Mouse (Mus musculus): ENCODE results near the gene Slc35d2.

Slc35d2 gene

GRCm38 (mm10) chr13:64128858-64129615 is at the start of gene Slc35d2:
Slc35d2 (minus strand) TSS chr13:64129368.
- DNase-seq (ENCODE audit: extremely low spot score, low read depth, low spot score), result no peak

GRCm38 (mm10) chr13:64178000-64178399 is 48.8 kb upstream of the Slc35d2 start:
- no peak for DNase-seq (ENCODE audit: extremely low spot score, low read depth, low spot score)

GRCm38 (mm10) chr13:64169746-64170145 is 40.6 kb upstream of the Slc35d2 start:
- DNase-seq (ENCODE audit: extremely low spot score, low read depth, low spot score), result no peak

GRCm38 (mm10) chr13:64163147-64163715 is 34.1 kb upstream of the Slc35d2 start:
- no peak for DNase-seq (ENCODE audit: extremely low spot score, low read depth, low spot score)

GRCm38 (mm10) chr13:64162626-64163025 is 33.5 kb upstream of the Slc35d2 start:
- DNase-seq (ENCODE audit: extremely low spot score, low read depth, low spot score), result no peak

DNA sequence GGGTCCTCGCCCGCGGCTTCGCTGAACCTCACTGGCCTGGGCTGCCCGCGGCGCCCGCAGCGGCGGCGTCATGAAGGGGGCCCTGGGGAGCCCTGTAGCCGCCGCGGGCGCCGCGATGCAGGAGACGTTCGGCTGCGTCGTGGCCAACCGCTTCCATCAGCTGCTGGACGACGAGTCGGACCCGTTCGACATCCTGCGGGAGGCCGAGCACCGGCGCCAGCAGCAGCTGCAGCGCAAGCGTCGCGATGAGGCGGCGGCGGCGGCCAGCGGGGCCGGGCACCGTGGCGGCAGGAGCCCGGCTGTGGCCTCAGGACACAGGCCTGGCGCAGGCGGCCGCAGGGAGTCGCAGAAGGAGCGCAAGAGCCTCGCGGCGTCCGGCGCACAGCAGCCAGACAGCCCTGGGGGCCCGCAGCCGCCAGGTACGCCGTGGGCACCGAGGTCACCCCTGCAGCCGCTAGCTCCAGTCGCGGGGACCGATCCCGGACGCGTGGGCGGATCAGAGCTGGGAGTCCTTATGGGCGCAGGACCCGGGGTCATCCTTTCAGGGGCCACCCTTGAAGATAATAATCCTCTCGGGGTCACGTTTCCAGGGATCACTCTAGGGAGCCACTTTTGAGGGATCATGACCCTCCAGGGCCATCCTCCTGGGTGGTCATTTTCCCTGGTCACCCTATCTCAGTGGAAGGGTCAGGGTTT is 32.9 kb upstream of the Slc35d2 start:
- no peak for DNase-seq (ENCODE audit: extremely low spot score, low read depth, low spot score)

DNA sequence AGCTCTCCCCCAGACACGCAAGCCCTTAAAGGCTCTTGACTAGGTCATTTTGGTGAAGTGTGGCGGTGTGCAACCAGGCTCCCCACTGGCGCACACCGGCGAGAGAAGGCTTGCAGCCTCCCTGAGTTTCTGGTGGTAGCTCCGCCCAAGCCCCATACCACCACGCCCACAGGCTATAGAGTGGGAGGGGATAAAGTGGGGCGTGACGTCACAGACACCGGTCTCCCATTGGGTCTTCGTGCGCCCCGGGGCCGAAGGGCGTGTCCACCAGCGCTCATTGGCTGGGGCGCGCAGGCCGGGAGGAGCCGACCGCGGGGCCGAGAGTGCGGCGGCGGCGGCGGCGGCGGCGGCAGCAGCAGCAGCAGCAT is 32.4 kb upstream of the Slc35d2 start, which contains the start of gene Habp4:
Gene Habp4, plus strand, starts transcription at position 277 of the 368 bp plus-strand sequence.
- peak; percentile 93 for DNase-seq (ENCODE audit: extremely low spot score, low read depth, low spot score)

- DNase-seq (ENCODE audit: extremely low spot score, low read depth, low spot score), result no peak
Measured at GRCm38 (mm10) chr13:64156966-64157365, 27.8 kb upstream of the Slc35d2 start.

- DNase-seq (ENCODE audit: extremely low spot score, low read depth, low spot score), result no peak
Measured at GRCm38 (mm10) chr13:64155171-64155571, 26.0 kb upstream of the Slc35d2 start.

GRCm38 (mm10) chr13:64154651-64155050 is 25.5 kb upstream of the Slc35d2 start:
- no peak for DNase-seq (ENCODE audit: extremely low spot score, low read depth, low spot score)

GRCm38 (mm10) chr13:64153751-64154267 is 24.6 kb upstream of the Slc35d2 start:
- DNase-seq (ENCODE audit: extremely low spot score, low read depth, low spot score), result no peak

DNA sequence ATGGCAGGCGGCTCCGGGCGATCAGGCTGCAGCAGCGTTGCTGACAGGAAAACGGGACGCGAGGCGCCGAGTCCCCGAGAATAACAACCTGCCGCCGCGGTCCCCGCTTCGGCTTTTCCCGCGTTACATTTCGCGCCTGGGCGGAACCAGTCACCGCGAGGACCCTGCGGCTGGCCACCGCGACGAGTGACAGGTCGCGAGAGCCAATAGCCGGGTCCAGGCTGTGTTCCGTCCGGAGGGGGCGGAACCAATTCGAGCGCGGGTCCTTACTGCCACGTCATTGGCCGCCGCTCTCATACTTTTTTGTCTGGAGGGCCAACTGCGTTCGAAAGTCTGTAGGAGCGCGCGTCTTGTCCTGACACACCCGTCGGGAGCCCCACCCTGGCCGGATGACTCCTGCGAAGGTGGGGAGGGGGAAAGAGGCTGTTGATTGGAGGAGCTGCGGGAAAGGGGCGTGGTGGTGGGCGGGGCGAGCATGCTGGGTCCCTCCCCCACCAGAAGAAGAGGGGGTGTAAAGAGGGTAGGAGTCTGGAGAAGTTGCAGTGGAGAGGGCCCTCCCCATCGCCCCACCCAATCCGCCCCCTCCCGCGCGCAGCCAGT is 24.0 kb upstream of the Slc35d2 start, which contains the start of gene Zfp367:
Gene Zfp367, minus strand, starts transcription at position 120 of the 600 bp plus-strand sequence.
- DNase-seq (ENCODE audit: extremely low spot score, low read depth, low spot score), result peak; percentile 81

GRCm38 (mm10) chr13:64152671-64153082 is 23.5 kb upstream of the Slc35d2 start:
- DNase-seq (ENCODE audit: extremely low spot score, low read depth, low spot score), result no peak

DNA sequence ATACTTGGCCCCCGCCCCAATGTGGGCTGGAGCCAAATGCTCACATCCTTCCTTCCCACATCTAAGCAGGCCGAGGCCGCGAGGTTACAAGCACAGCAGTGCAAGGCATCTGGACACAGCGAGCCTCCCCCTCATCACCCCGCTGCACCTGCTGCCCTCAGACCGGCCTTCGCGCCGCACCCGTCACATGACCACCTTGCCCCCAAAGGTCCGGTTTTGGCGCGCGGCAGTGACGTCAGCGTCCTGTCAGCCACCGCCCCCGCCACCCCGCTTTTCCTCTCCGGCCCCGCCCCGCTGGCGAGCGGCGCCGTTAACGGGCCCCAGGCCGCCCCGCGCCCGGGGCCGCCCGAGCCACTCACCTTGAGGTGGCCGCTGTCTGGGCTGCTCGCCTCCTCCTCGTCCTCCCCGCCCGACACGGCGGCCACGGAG is 23.1 kb upstream of the Slc35d2 start:
- no peak for DNase-seq (ENCODE audit: extremely low spot score, low read depth, low spot score)

- no peak for DNase-seq (ENCODE audit: extremely low spot score, low read depth, low spot score)
Measured at GRCm38 (mm10) chr13:64150121-64150520, 21.0 kb upstream of the Slc35d2 start.

DNA sequence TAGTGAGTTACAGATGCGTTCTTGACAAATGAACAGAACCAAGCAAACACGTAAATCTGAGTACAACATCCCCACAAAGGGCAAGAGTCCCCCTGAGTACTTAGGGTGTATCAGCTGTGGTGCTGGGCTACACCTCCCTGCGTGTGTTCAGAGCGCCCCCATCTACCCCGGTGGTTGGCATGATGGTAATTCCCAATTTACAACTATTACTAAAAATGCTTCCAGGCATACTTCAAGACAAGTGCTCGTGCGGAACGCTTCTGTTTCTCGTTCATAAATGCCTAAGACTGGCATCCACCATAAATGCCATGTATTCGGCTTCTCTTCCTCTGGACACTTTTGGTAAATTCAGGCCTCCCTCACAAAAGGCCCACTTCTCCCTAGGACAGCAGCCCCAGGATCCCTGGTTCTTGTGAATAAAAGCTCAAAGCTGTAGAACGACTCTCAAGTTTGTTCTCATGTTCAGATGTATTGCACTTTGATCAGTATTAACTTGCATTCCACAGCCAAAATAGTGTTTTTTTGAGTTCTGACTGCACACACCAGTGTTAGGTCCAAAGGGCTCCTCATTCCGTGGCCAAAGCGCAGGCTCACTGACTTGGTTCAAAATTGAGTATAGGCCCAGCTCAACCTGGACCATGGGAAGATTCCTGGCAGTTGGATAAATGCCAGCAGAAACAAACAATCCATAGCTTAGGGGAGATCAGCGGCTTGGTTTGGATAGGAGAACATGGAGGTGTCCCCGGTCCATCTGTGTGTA is 628 bp upstream of the Slc35d2 start:
- no peak for DNase-seq (ENCODE audit: extremely low spot score, low read depth, low spot score)

DNA sequence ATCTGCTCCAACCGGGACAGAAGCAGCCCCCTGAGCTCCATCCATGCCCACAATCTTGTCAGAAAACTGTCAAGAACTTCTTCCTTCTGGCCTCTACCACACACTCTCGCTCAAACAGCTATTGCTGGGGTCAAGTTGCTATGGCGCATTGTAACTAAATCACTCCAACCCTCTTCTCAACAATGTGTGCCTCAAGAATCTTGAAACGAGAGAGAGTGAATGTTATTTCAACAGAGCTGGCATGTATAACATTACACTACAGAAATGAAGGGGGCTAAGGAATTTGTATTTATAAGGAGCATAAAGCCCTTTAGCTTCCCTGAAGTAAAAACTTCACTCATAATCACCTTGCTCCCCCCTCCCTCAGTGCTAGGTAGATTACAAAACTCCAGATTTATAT is 2.9 kb downstream of the Slc35d2 start:
- DNase-seq (ENCODE audit: extremely low spot score, low read depth, low spot score), result no peak

DNA sequence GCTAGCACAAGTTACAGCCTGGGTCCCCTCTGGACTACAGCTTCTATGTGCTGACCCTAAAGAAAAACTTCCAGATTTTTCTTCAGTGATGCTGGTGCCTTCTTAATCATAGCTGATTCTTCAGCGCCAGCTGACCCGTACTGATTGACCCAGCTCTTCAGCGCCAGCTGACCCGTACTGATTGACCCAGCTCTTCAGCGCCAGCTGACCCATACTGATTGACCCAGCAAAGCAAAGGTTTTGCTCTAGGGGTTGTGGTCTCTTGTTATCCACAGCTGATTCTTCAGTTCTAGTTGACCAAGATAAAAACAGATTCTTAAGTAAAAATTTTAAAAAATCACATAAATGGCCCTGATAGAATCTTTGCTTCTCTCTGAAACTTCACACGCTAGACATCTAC is 4.3 kb downstream of the Slc35d2 start:
- no peak for DNase-seq (ENCODE audit: extremely low spot score, low read depth, low spot score)

GRCm38 (mm10) chr13:64123491-64124188 is 5.5 kb downstream of the Slc35d2 start:
- DNase-seq (ENCODE audit: extremely low spot score, low read depth, low spot score), result no peak

- no peak for DNase-seq (ENCODE audit: extremely low spot score, low read depth, low spot score)
Measured at GRCm38 (mm10) chr13:64120760-64121159, 8.4 kb downstream of the Slc35d2 start.

Measured in hindlimb bud, embryonic 11.5 days (tissue).